Mouse (Mus musculus) macrophage (primary cell): ENCODE data around the gene Rinl. TPM values are rescaled to one million over a fixed set of nuclear protein-coding genes. Genes with fewer than 3 reads are reported as not detected.

Source experiments
- H3K27ac ChIP-seq: fragments of 350-480 bp; formaldehyde crosslinking; 2 replicates; pipeline ENCODE4 v1.9.0; 2021
- H3K36me3 ChIP-seq: fragments of 350-480 bp; formaldehyde crosslinking; 2 replicates; pipeline ENCODE4 v1.9.0; 2021; ENCODE audit errors: inconsistent target
- H3K4me3 ChIP-seq: fragments of 350-480 bp; formaldehyde crosslinking; 2 replicates; pipeline ENCODE4 v1.9.0; 2021; ENCODE audit errors: inconsistent target
- H3K79me2 ChIP-seq: fragments of 350-480 bp; formaldehyde crosslinking; 2 replicates; pipeline ENCODE4 v1.9.0; 2021; ENCODE audit errors: inconsistent target
- WGBS: methylation state at CpG from one replicate; pipeline ENCODE4 v1.1.7; 2026; ENCODE audit warnings: inconsistent platforms; ENCODE audit not compliant: missing documents; 5-methylcytosine and 5-hydroxymethylcytosine counted together
- polyA plus RNA-seq: library from polyadenylated mRNA; stranded (reverse); fragments of 250-400 nt; gene quantifications from 3 replicates; pipeline ENCODE4 v1.2.4, GENCODE M21; 2018; ENCODE audit warnings: inconsistent platforms

Rinl gene
- polyA plus RNA-seq, 1 experiment from 2014 or later = 44.7 TPM

GRCm38 (mm10) chr7:28792391-28793185 lies 3.8 kb downstream of the Rinl start:
- Histone ChIP-seq H3K36me3 (no peaks in the 10 kb centered on the region; the same call in 1 of the 2 replicates), H3K4me3 (no peak overlapping the region), H3K79me2 (peaks cover 8% of the 10 kb centered on the region; the same call in 1 of the 2 replicates), H3K27ac (no peak overlapping the region)
- WGBS = 73% methylated on average over 11 of the region's 14 CpGs

- 38% methylated on average over 2 of the region's 2 CpGs for WGBS
- Histone ChIP-seq H3K79me2 (peaks cover 12% of the 10 kb centered on the region; the same call in 1 of the 2 replicates), H3K4me3 (no peak overlapping the region), H3K27ac (no peak overlapping the region), H3K36me3 (peaks cover 11% of the 10 kb centered on the region; the same call in 1 of the 2 replicates)
These were observed 5.1 kb downstream of the Rinl start for GRCm38 (mm10) chr7:28793834-28794233.

DNA sequence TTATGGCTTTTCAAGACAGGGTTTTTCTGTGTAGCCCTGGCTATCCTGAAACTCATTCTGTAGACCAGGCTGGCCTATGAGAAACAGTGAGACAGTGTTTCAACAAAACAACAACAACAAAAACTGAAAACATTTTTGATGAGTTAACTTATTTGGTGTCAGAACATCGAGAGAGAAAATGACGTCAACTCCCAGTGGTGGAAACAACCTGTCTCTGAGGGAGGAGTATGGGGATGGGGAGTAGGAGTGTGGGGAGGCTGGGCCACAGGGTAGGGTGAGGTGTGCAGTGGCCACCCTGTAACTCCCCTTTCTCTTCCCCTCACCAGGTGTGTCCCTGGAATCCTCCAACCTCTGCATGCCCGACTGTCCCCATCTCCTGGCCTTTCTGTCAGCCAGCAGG lies 5.7 kb downstream of the Rinl start:
- no peak overlapping the region for H3K4me3 ChIP-seq
- peaks cover 12% of the 10 kb centered on the region; the same call in 1 of the 2 replicates for H3K79me2 ChIP-seq
- peaks cover 15% of the 10 kb centered on the region; the same call in 1 of the 2 replicates for H3K36me3 ChIP-seq
- no peak overlapping the region for H3K27ac ChIP-seq
- WGBS = 90% methylated on average over 3 of the region's 3 CpGs

GRCm38 (mm10) chr7:28795832-28796231 lies 7.1 kb downstream of the Rinl start:
- 3% methylated on average over 15 of the region's 15 CpGs for WGBS
- Histone ChIP-seq H3K79me2 (peaks cover 12% of the 10 kb centered on the region; the same call in 1 of the 2 replicates), H3K27ac (peak overlapping the region; percentile 93), H3K36me3 (peaks cover 15% of the 10 kb centered on the region; the same call in 1 of the 2 replicates), H3K4me3 (peak overlapping the region; percentile 86)

- Histone ChIP-seq H3K4me3 (peak overlapping the region; percentile 86), H3K36me3 (peaks cover 15% of the 10 kb centered on the region; the same call in 1 of the 2 replicates), H3K79me2 (peaks cover 12% of the 10 kb centered on the region; the same call in 1 of the 2 replicates), H3K27ac (peak overlapping the region; percentile 93)
- 13% methylated on average over 32 of the region's 32 CpGs for WGBS
These were observed 7.8 kb downstream of the Rinl start for GRCm38 (mm10) chr7:28796562-28796975.

- 94% methylated on average over 9 of the region's 9 CpGs for WGBS
- Histone ChIP-seq H3K79me2 (peaks cover 12% of the 10 kb centered on the region; the same call in 1 of the 2 replicates), H3K36me3 (peaks cover 15% of the 10 kb centered on the region; the same call in 1 of the 2 replicates), H3K4me3 (no peak overlapping the region), H3K27ac (no peak overlapping the region)
These were observed 11.2 kb downstream of the Rinl start for GRCm38 (mm10) chr7:28799994-28800393.

- WGBS = 100% methylated on average over 2 of the region's 3 CpGs
- H3K27ac ChIP-seq = no peak overlapping the region
- no peak overlapping the region for H3K4me3 ChIP-seq
- H3K79me2 ChIP-seq = peaks cover 12% of the 10 kb centered on the region; the same call in 1 of the 2 replicates
- H3K36me3 ChIP-seq = peaks cover 15% of the 10 kb centered on the region; the same call in 1 of the 2 replicates
These were observed 12.7 kb downstream of the Rinl start for GRCm38 (mm10) chr7:28801451-28801850.

DNA sequence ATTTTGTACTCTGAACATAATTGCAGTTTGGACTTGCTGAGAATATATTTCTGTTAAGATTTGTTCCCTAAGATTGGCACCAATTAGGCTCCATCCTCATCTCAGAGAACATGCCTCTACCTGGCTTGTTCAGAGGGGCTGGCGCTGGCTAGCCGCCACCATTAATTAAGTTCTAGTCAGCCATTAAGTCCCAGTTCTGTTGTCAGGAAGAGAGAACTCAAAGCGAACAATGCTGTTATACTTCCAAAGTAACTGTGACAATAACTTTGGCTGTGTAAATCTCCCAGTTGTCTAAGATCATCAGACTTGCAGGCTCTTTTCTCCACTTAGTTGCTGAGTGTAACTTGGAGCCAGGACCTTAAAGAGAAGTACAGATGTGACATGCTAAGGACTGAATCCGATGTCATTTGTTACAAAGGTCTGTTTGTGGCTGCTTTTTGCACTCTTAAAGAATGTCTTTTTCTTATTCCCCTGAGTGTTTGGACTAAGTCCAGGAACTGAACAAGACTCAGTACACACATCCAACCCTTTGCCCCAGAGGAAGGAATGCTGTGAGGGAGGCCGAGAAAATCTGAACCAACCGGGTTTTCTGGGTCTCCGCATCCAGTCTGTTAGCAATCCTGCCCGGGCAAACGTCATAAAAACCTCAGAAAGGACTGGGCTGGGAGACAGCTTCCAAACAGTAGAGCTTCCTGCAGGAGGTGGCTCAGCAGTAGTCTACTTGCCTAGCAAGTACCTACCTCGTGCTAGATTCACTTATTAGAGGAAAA lies 13.3 kb downstream of the Rinl start:
- H3K36me3 ChIP-seq = peaks cover 15% of the 10 kb centered on the region; the same call in 1 of the 2 replicates
- peak overlapping the region; percentile 40 for H3K27ac ChIP-seq
- WGBS = 55% methylated on average over 10 of the region's 10 CpGs
- no peak overlapping the region for H3K4me3 ChIP-seq
- peaks cover 9% of the 10 kb centered on the region; the same call in 1 of the 2 replicates for H3K79me2 ChIP-seq

GRCm38 (mm10) chr7:28802846-28803588 lies 14.2 kb downstream of the Rinl start:
- H3K36me3 ChIP-seq = peaks cover 11% of the 10 kb centered on the region; the same call in 1 of the 2 replicates

GRCm38 (mm10) chr7:28803756-28804155 lies 15.0 kb downstream of the Rinl start:
- H3K27ac ChIP-seq = no peak overlapping the region
- H3K79me2 ChIP-seq = no peaks in the 10 kb centered on the region
- WGBS = 87% methylated on average over 4 of the region's 4 CpGs
- no peak overlapping the region for H3K4me3 ChIP-seq
- 0 out of 2 replicates have a peak, but pooled peaks cover 5% of the 10 kb centered on the region for H3K36me3 ChIP-seq

More at GRCm38 (mm10) chr7:28802846-28803588, 14.2 kb downstream of the Rinl start:
- peak overlapping the region; percentile 40 for H3K27ac ChIP-seq
- no peaks in the 10 kb centered on the region; the same call in 1 of the 2 replicates for H3K79me2 ChIP-seq
- no peak overlapping the region for H3K4me3 ChIP-seq
- WGBS = 21% methylated on average over 10 of the region's 10 CpGs

- WGBS = 71% methylated on average over 2 of the region's 4 CpGs
- no peak overlapping the region for H3K4me3 ChIP-seq
- H3K27ac ChIP-seq = no peak overlapping the region
These were observed 18.1 kb downstream of the Rinl start for GRCm38 (mm10) chr7:28806869-28807268.

GRCm38 (mm10) chr7:28807641-28808220 lies 19.0 kb downstream of the Rinl start:
- Histone ChIP-seq H3K79me2 (peaks cover 15% of the 10 kb centered on the region), H3K36me3 (no peaks in the 10 kb centered on the region), H3K27ac (peak overlapping the region; percentile 96), H3K4me3 (peak overlapping the region; percentile 68; the same call in 1 of the 2 replicates)
- WGBS = 78% methylated on average over 6 of the region's 8 CpGs

More at GRCm38 (mm10) chr7:28806869-28807268, 18.1 kb downstream of the Rinl start:
- no peaks in the 10 kb centered on the region for H3K36me3 ChIP-seq
- peaks cover 6% of the 10 kb centered on the region for H3K79me2 ChIP-seq

GRCm38 (mm10) chr7:28808221-28808941 lies 19.6 kb downstream of the Rinl start, which contains the start of gene Hnrnpl:
Gene Hnrnpl (plus strand): TSS chr7:28808541.
- Histone ChIP-seq H3K27ac (peak within 1 kb of the TSS; percentile 96), H3K79me2 (peaks cover 22% of the 10 kb centered on the region), H3K4me3 (peak within 1 kb of the TSS; percentile 68), H3K36me3 (peaks cover 2% of the 10 kb centered on the region; the same call in 1 of the 2 replicates)
- 3% methylated on average over 35 of the region's 35 CpGs for WGBS
